Mouse (Mus musculus) intestine, postnatal 0 days (tissue): ENCODE measurements at regions not wholly inside any gene's neighbourhood (a gene's known extent, or its start where the extent isn't known, plus 50 kb on each side); places are given as distances from the start of the nearest gene placed in this dataset.

ENCODE experiments used
- ATAC-seq: fragments of 200-750 bp; cut with Nextera tagmentation; 2 replicates; pipeline ENCODE4 v1.8.0; 2017; ENCODE audit warnings: mild to moderate bottlenecking, moderate TSS enrichment, moderate library complexity
- H3K27ac ChIP-seq: fragments of 300-500 bp; sonication (generic); 2 replicates; pipeline ENCODE4 v1.5.1; 2014; ENCODE audit warnings: mild to moderate bottlenecking, low read depth, low read length, moderate library complexity
- H3K27me3 ChIP-seq: fragments of 300-500 bp; sonication (generic); replicated peaks from 2 replicates; pipeline ENCODE4 v1.6.1; 2014; ENCODE audit warnings: low read length, mixed read lengths; ENCODE audit not compliant: control insufficient read depth, insufficient read depth
- H3K36me3 ChIP-seq: fragments of 300-500 bp; sonication (generic); 2 replicates; pipeline ENCODE4 v1.6.1; 2014; ENCODE audit warnings: mild to moderate bottlenecking, moderate library complexity; ENCODE audit not compliant: control insufficient read depth, insufficient read depth
- H3K4me1 ChIP-seq: fragments of 300-500 bp; sonication (generic); replicated peaks from 2 replicates; pipeline ENCODE4 v1.6.1; 2014; ENCODE audit warnings: antibody characterized with exemption, low read length, mixed read lengths; ENCODE audit not compliant: control insufficient read depth, insufficient read depth
- H3K4me2 ChIP-seq: fragments of 300-500 bp; sonication (generic); replicated peaks from 2 replicates; pipeline ENCODE4 v1.6.1; 2014; ENCODE audit warnings: low read depth, mild to moderate bottlenecking, moderate library complexity
- H3K4me3 ChIP-seq: fragments of 300-500 bp; sonication (generic); 2 replicates; pipeline ENCODE4 v1.5.1; 2014; ENCODE audit warnings: low read depth, low read length
- H3K9ac ChIP-seq: fragments of 300-500 bp; sonication (generic); 2 replicates; pipeline ENCODE4 v1.6.1; 2014; ENCODE audit warnings: mild to moderate bottlenecking, low read depth, low read length
- H3K9me3 ChIP-seq: fragments of 300-500 bp; sonication (generic); 2 replicates; pipeline ENCODE4 v1.6.1; 2016; ENCODE audit warnings: mixed run types; ENCODE audit not compliant: control insufficient read depth
- CTCF ChIP-seq: sonication (generic); IDR thresholded peaks from 2 replicates; pipeline ENCODE4 v1.5.1; 2016; ENCODE audit warnings: low read depth, mild to moderate bottlenecking, control low read depth, antibody characterized with exemption, moderate library complexity
- WGBS: fragments of 180-500 bp; shearing (Covaris S2); extraction: QIAGEN DNeasy Blood & Tissue Kit; methylation state at CpG from one replicate; pipeline ENCODE4 v1.1.7; 2014; 5-methylcytosine and 5-hydroxymethylcytosine counted together

DNA sequence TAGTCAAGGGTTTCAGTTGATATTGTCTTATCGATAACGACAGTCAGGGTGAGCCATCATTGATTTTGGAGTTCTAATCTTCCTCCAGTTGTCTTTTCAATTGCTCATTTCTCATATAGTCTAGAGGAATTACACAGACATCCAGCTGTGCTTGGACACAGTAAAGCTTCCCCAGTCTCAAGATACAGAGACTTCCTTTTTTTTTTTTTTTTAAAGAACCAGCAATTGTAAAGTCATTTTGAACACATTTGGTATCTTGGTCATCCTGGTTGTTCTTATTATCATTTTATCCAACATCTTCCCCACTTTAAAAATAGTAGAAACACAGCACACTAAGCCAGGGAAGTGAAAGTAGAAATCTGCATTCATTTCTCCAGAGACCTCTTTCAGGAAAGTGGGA lies 51.4 kb upstream of the Rgmb start:
- no peak for ATAC-seq
- TF ChIP-seq CTCF, result no peak
- WGBS, result 83% methylated on average over 2 of the region's 2 CpGs

More for the DNA sequence above, 51.4 kb upstream of the Rgmb start:
- Histone ChIP-seq H3K4me1 (no peaks in the 10 kb centered on the region), H3K27ac (no peak overlapping the region), H3K4me3 (no peak overlapping the region), H3K4me2 (no peak overlapping the region), H3K27me3 (no peaks in the 10 kb centered on the region), H3K9me3 (no peaks in the 10 kb centered on the region), H3K36me3 (no peaks in the 10 kb centered on the region), H3K9ac (no peak overlapping the region)
